Mouse (Mus musculus) E14TG2a.4 (cell line): ENCODE data around the gene Ctns.

Experiments
- CTCF ChIP-seq: conservative IDR thresholded peaks from 2 replicates; pipeline ENCODE4 v1.5.1; 2014; ENCODE audit warnings: low read length
- NANOG ChIP-seq: IDR thresholded peaks from 2 replicates; pipeline ENCODE4 v1.6.1; 2014; ENCODE audit warnings: borderline replicate concordance, low read length, mixed read lengths
- POU5F1 ChIP-seq: IDR thresholded peaks from 2 replicates; pipeline ENCODE4 v1.6.1; 2014; ENCODE audit warnings: low read length, borderline replicate concordance

GRCm38 (mm10) chr11:73137591-73138501 lies 61.0 kb downstream of the Ctns start, which contains the start of gene Haspin:
- TF ChIP-seq CTCF (peak; percentile 24), POU5F1 (no peak), NANOG (no peak)
